Mouse (Mus musculus) heart, postnatal 0 days (tissue): Measurements from ENCODE around the gene Ubxn6.

Experiments
- CTCF ChIP-seq: IDR thresholded peaks from 2 replicates; pipeline ENCODE4 v1.5.1; 2016; ENCODE audit warnings: antibody characterized with exemption, control low read depth, low read depth
- EP300 ChIP-seq: IDR thresholded peaks from 2 replicates; pipeline ENCODE4 v1.6.1; 2016; ENCODE audit warnings: antibody characterized with exemption, low read depth

DNA sequence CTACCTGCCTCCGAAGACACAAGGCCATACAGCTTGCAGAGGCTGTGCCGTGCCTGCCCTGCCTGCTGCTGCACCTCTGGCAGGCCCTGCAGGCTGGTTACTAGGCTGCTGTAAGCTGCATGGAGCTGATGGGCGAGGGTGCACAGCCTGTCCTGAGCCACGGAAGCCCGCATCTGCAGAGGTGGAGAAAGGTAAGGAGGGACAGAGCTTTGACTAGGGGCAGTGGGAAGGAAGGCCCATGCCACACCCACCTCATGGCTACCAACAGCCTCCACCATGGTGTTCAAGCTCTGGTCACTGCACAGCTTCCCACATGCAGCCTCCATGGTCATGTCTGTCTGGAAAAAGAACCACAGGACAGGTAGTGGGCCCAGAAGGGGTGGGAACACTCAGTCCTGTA lies 27.3 kb upstream of the Ubxn6 start:
- TF ChIP-seq CTCF (no peak), EP300 (no peak)
